Mouse (Mus musculus) stomach, embryonic 14.5 days (tissue): Measurements from ENCODE around the gene Dapk1. TPM values are rescaled to one million over a fixed set of nuclear protein-coding genes. Genes with fewer than 3 reads are reported as not detected.

Source experiments
- ATAC-seq: fragments of 200-750 bp; cut with Nextera tagmentation; 2 replicates; pipeline ENCODE4 v1.8.0; 2017; ENCODE audit warnings: low read depth, moderate TSS enrichment; ENCODE audit not compliant: insufficient number of reproducible peaks, insufficient read depth, low FRiP score
- H3K27ac ChIP-seq: fragments of 300-500 bp; sonication (generic); 2 replicates; pipeline ENCODE4 v1.5.1; 2014; ENCODE audit warnings: mild to moderate bottlenecking, low read length, moderate library complexity, mixed read lengths
- H3K27me3 ChIP-seq: fragments of 300-500 bp; sonication (generic); 2 replicates; pipeline ENCODE4 v1.6.1; 2014; ENCODE audit warnings: low read length, control low read depth, mixed read lengths; ENCODE audit not compliant: control insufficient read depth, insufficient read depth
- H3K36me3 ChIP-seq: fragments of 300-500 bp; sonication (generic); 2 replicates; pipeline ENCODE4 v1.6.1; 2014; ENCODE audit warnings: mild to moderate bottlenecking, control low read depth, low read length, moderate library complexity, mixed read lengths; ENCODE audit not compliant: control insufficient read depth, insufficient read depth
- H3K4me1 ChIP-seq: fragments of 300-500 bp; sonication (generic); 2 replicates; pipeline ENCODE4 v1.6.1; 2014; ENCODE audit warnings: low read length, control low read depth, mixed read lengths; ENCODE audit not compliant: control insufficient read depth, insufficient read depth
- H3K4me2 ChIP-seq: fragments of 300-500 bp; sonication (generic); replicated peaks from 2 replicates; pipeline ENCODE4 v1.6.1; 2014; ENCODE audit warnings: low read depth, low read length, control low read depth
- H3K4me3 ChIP-seq: fragments of 300-500 bp; sonication (generic); 2 replicates; pipeline ENCODE4 v1.5.1; 2014; ENCODE audit warnings: low read depth, low read length, control low read depth
- H3K9ac ChIP-seq: fragments of 300-500 bp; sonication (generic); replicated peaks from 2 replicates; pipeline ENCODE4 v1.6.1; 2014; ENCODE audit warnings: low read depth, mild to moderate bottlenecking, control low read depth, low read length, moderate library complexity, mixed read lengths
- H3K9me3 ChIP-seq: fragments of 300-500 bp; sonication (generic); 2 replicates; pipeline ENCODE4 v1.6.1; 2016; ENCODE audit warnings: low read depth, low read length, control low read depth; ENCODE audit not compliant: control insufficient read depth
- WGBS: fragments of 180-500 bp; shearing (Covaris S2); extraction: QIAGEN DNeasy Blood & Tissue Kit; methylation state at CpG from one replicate; pipeline ENCODE4 v1.1.7; 2014; 5-methylcytosine and 5-hydroxymethylcytosine counted together
- polyA plus RNA-seq: library from polyadenylated mRNA; unstranded; fragments of >200 nt; fragmentation: Nextera tagmentation; extraction: Ambion mirVana; gene quantifications from 2 replicates; pipeline ENCODE4 v1.2.1, GENCODE M21; 2014

Gene Dapk1
- polyA plus RNA-seq, 1 experiment from 2014 or later: 21.6 TPM

GRCm38 (mm10) chr13:60696323-60696722 is 94.6 kb downstream of the Dapk1 start:
- Histone ChIP-seq H3K4me2 (no peak overlapping the region), H3K4me1 (no peaks in the 10 kb centered on the region), H3K4me3 (no peak overlapping the region), H3K27ac (no peak overlapping the region), H3K9me3 (no peaks in the 10 kb centered on the region), H3K36me3 (no peaks in the 10 kb centered on the region), H3K9ac (no peak overlapping the region), H3K27me3 (no peaks in the 10 kb centered on the region)
- 93% methylated on average over 14 of the region's 14 CpGs for WGBS
- ATAC-seq: no peak

GRCm38 (mm10) chr13:60696741-60697140 is 95.0 kb downstream of the Dapk1 start:
- H3K4me1 ChIP-seq: no peaks in the 10 kb centered on the region
- whole genome bisulfite sequencing: 65% methylated on average over 8 of the region's 8 CpGs
- H3K36me3 ChIP-seq: no peaks in the 10 kb centered on the region
- ATAC-seq: no peak
- no peak overlapping the region for H3K4me3 ChIP-seq
- H3K9me3 ChIP-seq: no peaks in the 10 kb centered on the region
- H3K9ac ChIP-seq: no peak overlapping the region
- H3K27ac ChIP-seq: no peak overlapping the region
- no peaks in the 10 kb centered on the region for H3K27me3 ChIP-seq
- H3K4me2 ChIP-seq: no peak overlapping the region

GRCm38 (mm10) chr13:60698021-60698420 is 96.3 kb downstream of the Dapk1 start:
- no peaks in the 10 kb centered on the region for H3K9me3 ChIP-seq
- no peak overlapping the region for H3K27ac ChIP-seq
- H3K4me2 ChIP-seq: no peak overlapping the region
- no peak overlapping the region for H3K9ac ChIP-seq
- no peaks in the 10 kb centered on the region for H3K27me3 ChIP-seq
- H3K4me3 ChIP-seq: no peak overlapping the region
- H3K4me1 ChIP-seq: no peaks in the 10 kb centered on the region
- no peaks in the 10 kb centered on the region for H3K36me3 ChIP-seq
- no peak for ATAC-seq
- WGBS: 92% methylated on average over 2 of the region's 2 CpGs

GRCm38 (mm10) chr13:60701671-60702171 is 100.0 kb downstream of the Dapk1 start:
- Histone ChIP-seq H3K4me3 (no peak overlapping the region), H3K27ac (no peak overlapping the region)
- ATAC-seq: no peak

GRCm38 (mm10) chr13:60707541-60708468 is 106.1 kb downstream of the Dapk1 start:
- no peak overlapping the region for H3K27ac ChIP-seq
- H3K9me3 ChIP-seq: no peaks in the 10 kb centered on the region
- no peak for ATAC-seq
- WGBS: 78% methylated on average over 16 of the region's 16 CpGs
- no peak overlapping the region for H3K9ac ChIP-seq
- H3K4me2 ChIP-seq: no peak overlapping the region
- no peaks in the 10 kb centered on the region for H3K36me3 ChIP-seq
- no peak overlapping the region for H3K4me3 ChIP-seq
- no peaks in the 10 kb centered on the region for H3K27me3 ChIP-seq
- peaks cover 4% of the 10 kb centered on the region; the same call in 1 of the 2 replicates for H3K4me1 ChIP-seq

More at GRCm38 (mm10) chr13:60701671-60702171, 100.0 kb downstream of the Dapk1 start:
- H3K27me3 ChIP-seq: no peaks in the 10 kb centered on the region
- H3K4me2 ChIP-seq: no peak overlapping the region
- no peaks in the 10 kb centered on the region for H3K36me3 ChIP-seq
- H3K9ac ChIP-seq: no peak overlapping the region
- no peaks in the 10 kb centered on the region for H3K9me3 ChIP-seq
- WGBS: 74% methylated on average over 12 of the region's 12 CpGs
- H3K4me1 ChIP-seq: no peaks in the 10 kb centered on the region

GRCm38 (mm10) chr13:60709136-60709535 is 107.4 kb downstream of the Dapk1 start:
- no peak overlapping the region for H3K4me3 ChIP-seq
- no peak for ATAC-seq
- no peak overlapping the region for H3K27ac ChIP-seq
- no peak overlapping the region for H3K9ac ChIP-seq
- H3K4me2 ChIP-seq: no peak overlapping the region
- WGBS: 78% methylated on average over 6 of the region's 6 CpGs
- H3K9me3 ChIP-seq: no peaks in the 10 kb centered on the region
- no peaks in the 10 kb centered on the region for H3K36me3 ChIP-seq
- peaks cover 4% of the 10 kb centered on the region; the same call in 1 of the 2 replicates for H3K4me1 ChIP-seq
- H3K27me3 ChIP-seq: no peaks in the 10 kb centered on the region

GRCm38 (mm10) chr13:60710963-60711362 is 109.2 kb downstream of the Dapk1 start:
- WGBS: 81% methylated on average over 3 of the region's 3 CpGs
- H3K4me3 ChIP-seq: no peak overlapping the region
- H3K36me3 ChIP-seq: no peaks in the 10 kb centered on the region

GRCm38 (mm10) chr13:60713537-60713936 is 111.8 kb downstream of the Dapk1 start:
- no peak for ATAC-seq
- Histone ChIP-seq H3K9ac (no peak overlapping the region), H3K27me3 (no peaks in the 10 kb centered on the region), H3K4me1 (peaks cover 4% of the 10 kb centered on the region; the same call in 1 of the 2 replicates), H3K27ac (no peak overlapping the region), H3K9me3 (no peaks in the 10 kb centered on the region), H3K4me2 (no peak overlapping the region), H3K36me3 (no peaks in the 10 kb centered on the region), H3K4me3 (no peak overlapping the region)
- 85% methylated on average over 4 of the region's 4 CpGs for WGBS

More at GRCm38 (mm10) chr13:60710963-60711362, 109.2 kb downstream of the Dapk1 start:
- Histone ChIP-seq H3K9ac (no peak overlapping the region), H3K9me3 (no peaks in the 10 kb centered on the region), H3K4me1 (peaks cover 4% of the 10 kb centered on the region; the same call in 1 of the 2 replicates), H3K27ac (no peak overlapping the region), H3K4me2 (no peak overlapping the region), H3K27me3 (no peaks in the 10 kb centered on the region)
- ATAC-seq: no peak
